Mouse (Mus musculus) bone marrow, adult 2 months (tissue): ENCODE results near the gene Dpy19l1.

Experiments
- CTCF ChIP-seq: fragments of 200-500 bp; IDR thresholded peaks from 2 replicates; pipeline ENCODE4 v1.5.1; 2011; ENCODE audit warnings: low read length, control low read depth; ENCODE audit not compliant: control insufficient read depth, insufficient read depth
- POLR2A ChIP-seq: fragments of 200-500 bp; IDR thresholded peaks from 2 replicates; pipeline ENCODE4 v1.6.1; 2011; ENCODE audit warnings: low read depth, mild to moderate bottlenecking, control low read depth, low read length, borderline replicate concordance; ENCODE audit not compliant: control insufficient read depth

GRCm38 (mm10) chr9:24418281-24418680, 84.7 kb downstream of the Dpy19l1 start:
- TF ChIP-seq CTCF (no peak), POLR2A (no peak)
